20 mouse cellular contexts compared by ENCODE assay signal in genomic region chr2:101810774-101811173, GRCm38 (mm10).
DNase-seq lines count a peak whose midpoint lies in the region; ATAC-seq and TF ChIP-seq lines count a peak whose summit lies in the region.
"Had no signal": no experiment of that assay in that cellular context is flagged by ENCODE, and none has a peak within 500 bp of the region (broad histone marks: within the 10 kb centered on the region; RNA-seq: fewer than 3 reads in every experiment).

No protein-coding gene starts in this region.

- no peaks in the 10 kb centered on the region for H3K9me3 ChIP-seq in kidney, postnatal 0 days (replicated peaks; ENCODE audit: low read length)
- H3K9me3 ChIP-seq in CH12.LX (replicated peaks; ENCODE audit: low read length): no peaks in the 10 kb centered on the region
- H3K9me3 ChIP-seq: embryonic facial prominence, embryonic 15.5 days; forebrain, embryonic 10.5 days; G1E; heart, embryonic 12.5 days; hindbrain, embryonic 10.5 days; hindbrain, embryonic 15.5 days had no signal

- no peak overlapping the region for H3K4me3 ChIP-seq in kidney, postnatal 0 days (replicated peaks; ENCODE audit: low read depth, low read length)
- H3K4me3 ChIP-seq in CH12.LX (replicated peaks in 1 of 3; ENCODE audit: low read depth in 2 of 3, low read length in 2 of 3, poor library complexity in 1 of 3): peak overlapping the region in 1 of 3 experiments; percentile 40
- peak overlapping the region; percentile 20; the same call in 1 of the 2 replicates for H3K4me3 ChIP-seq in small intestine, adult 2 months (ENCODE audit: low read depth, low read length)
- H3K4me3 ChIP-seq: embryonic facial prominence, embryonic 15.5 days; erythroblast, embryonic 14.5 days; forebrain, embryonic 10.5 days; heart, embryonic 12.5 days; hindbrain, embryonic 10.5 days; hindbrain, embryonic 15.5 days had no signal

- no peak for ATAC-seq in kidney, postnatal 0 days (replicated peaks; ENCODE audit: low FRiP score, low read depth)
- ATAC-seq in granulocyte monocyte progenitor cell, adult 5-6 weeks (replicated peaks; ENCODE audit: poor library complexity, severe bottlenecking): 0 out of 2 replicates have a peak, but pooled peaks have one; percentile 6
- ATAC-seq: forebrain, embryonic 14.5 days had no signal

- dilution Hi-C loops in CH12.LX (cut with MboI; ENCODE audit: extremely low pct_ligation_motif_present, extremely low pct_unique_long_range_greater_than_20kb, low sequenced_read_pairs): no loop called here

- no peak overlapping the region for H3K9ac ChIP-seq in kidney, postnatal 0 days (ENCODE audit: low read depth, low read length)
- peak overlapping the region; percentile 18; the same call in 1 of the 2 replicates for H3K9ac ChIP-seq in CH12.LX (ENCODE audit: insufficient read depth, low read depth)
- H3K9ac ChIP-seq: embryonic facial prominence, embryonic 15.5 days; heart, embryonic 12.5 days; hindbrain, embryonic 15.5 days had no signal

- no peaks in the 10 kb centered on the region for H3K27me3 ChIP-seq in kidney, postnatal 0 days (ENCODE audit: insufficient read depth, low read length)
- H3K27me3 ChIP-seq in CH12.LX (replicated peaks): peaks cover 5% of the 10 kb centered on the region
- no peaks in the 10 kb centered on the region for H3K27me3 ChIP-seq in small intestine, adult 2 months (ENCODE audit: control insufficient read depth, insufficient read depth, low read length)
- H3K27me3 ChIP-seq: embryonic facial prominence, embryonic 15.5 days; heart, embryonic 12.5 days; hindbrain, embryonic 15.5 days had no signal

- no peak overlapping the region for H3K4me2 ChIP-seq in kidney, postnatal 0 days (ENCODE audit: low read length)
- peak overlapping the region; percentile 79 for H3K4me2 ChIP-seq in CH12.LX (ENCODE audit: insufficient read depth, low read depth, poor library complexity, severe bottlenecking)
- H3K4me2 ChIP-seq: embryonic facial prominence, embryonic 15.5 days; heart, embryonic 12.5 days; hindbrain, embryonic 15.5 days had no signal

- TF ChIP-seq POLR2A in CH12.LX (IDR thresholded peaks at IDR 0.05; ENCODE audit: low read depth, low read length): no peak
- TF ChIP-seq POLR2A in small intestine, adult 2 months (IDR thresholded peaks at IDR 0.05; ENCODE audit: low read depth, low read length): no peak

- no peak for DNase-seq in kidney, postnatal 0 days (ENCODE audit: low spot score)
- no peak for DNase-seq in kidney, adult 9 months
- DNase-seq in CH12.LX (ENCODE audit: extremely low read depth): no peak
- no peak for DNase-seq in natural killer cell, adult 2 months (ENCODE audit: low spot score in 2 of 2)
- DNase-seq: adrenal gland, adult 8-10 months; adrenal gland, postnatal 36 days; cerebellum, adult 2 months; cerebellum, postnatal 14 days; embryo, embryonic 11 days; gastrocnemius, postnatal 36 days had no signal

- no peak for TF ChIP-seq EP300 in CH12.LX (IDR thresholded peaks at IDR 0.05; ENCODE audit: low read length)

- WGBS in kidney, postnatal 0 days: 54% methylated on average over 8 of the region's 8 CpGs
- WGBS in small intestine, adult 2 months: 32% methylated on average over 8 of the region's 8 CpGs

- no peaks in the 10 kb centered on the region for H3K79me2 ChIP-seq in CH12.LX (replicated peaks; ENCODE audit: control insufficient read depth, extremely low read depth, insufficient read depth, poor library complexity, severe bottlenecking)

- no peak for TF ChIP-seq RAD21 in CH12.LX (IDR thresholded peaks at IDR 0.05; ENCODE audit: low read depth, low read length)

- TF ChIP-seq CTCF in kidney, postnatal 0 days (IDR thresholded peaks at IDR 0.05; ENCODE audit: low read depth): no peak
- TF ChIP-seq CTCF in CH12.LX (conservative IDR thresholded peaks at IDR 0.05 in 1 of 2, IDR thresholded peaks at IDR 0.05 in 1 of 2; ENCODE audit: low read depth in 2 of 2, low read length in 2 of 2): no peak
- no peak for TF ChIP-seq CTCF in small intestine, adult 2 months (IDR thresholded peaks at IDR 0.05; ENCODE audit: extremely low read depth, insufficient read length, insufficient replicate concordance, low read depth, low read length)

- H3K27ac ChIP-seq in kidney, postnatal 0 days: 0 out of 2 replicates have a peak overlapping the region, but pooled peaks have one; percentile 20
- no peak overlapping the region for H3K27ac ChIP-seq in CH12.LX (ENCODE audit: insufficient read depth, low read depth)
- H3K27ac ChIP-seq in small intestine, adult 2 months (ENCODE audit: insufficient read depth, low read depth, low read length): peak overlapping the region; percentile 10; the same call in 1 of the 2 replicates
- H3K27ac ChIP-seq: embryonic facial prominence, embryonic 15.5 days; forebrain, embryonic 10.5 days; hindbrain, embryonic 10.5 days; hindbrain, embryonic 15.5 days had no signal

- in situ Hi-C loops in CH12.LX (cut with MboI; ENCODE audit: low pct_ligation_motif_present, low pct_unique_long_range_greater_than_20kb, low sequenced_read_pairs): no loop called here

- H3K4me1 ChIP-seq in kidney, postnatal 0 days (replicated peaks; ENCODE audit: insufficient read depth, low read length): peaks cover 10% of the 10 kb centered on the region; the same call in 1 of the 2 replicates
- no peaks in the 10 kb centered on the region for H3K4me1 ChIP-seq in CH12.LX (ENCODE audit: control insufficient read depth in 1 of 2, insufficient read depth in 2 of 2)
- H3K4me1 ChIP-seq in small intestine, adult 2 months (ENCODE audit: control insufficient read depth, insufficient read depth, insufficient read length, low read length): peaks cover 23% of the 10 kb centered on the region
- H3K4me1 ChIP-seq: hindbrain, embryonic 15.5 days had no signal

- no peaks in the 10 kb centered on the region for H3K36me3 ChIP-seq in kidney, postnatal 0 days (ENCODE audit: insufficient read depth, low read length)
- H3K36me3 ChIP-seq in CH12.LX (replicated peaks in 1 of 2; ENCODE audit: control insufficient read depth in 1 of 2, insufficient read depth in 1 of 2, low read length in 1 of 2): no peaks in the 10 kb centered on the region
- H3K36me3 ChIP-seq in small intestine, adult 2 months (ENCODE audit: control insufficient read depth, insufficient read depth, low read length): no peaks in the 10 kb centered on the region
- H3K36me3 ChIP-seq: embryonic facial prominence, embryonic 15.5 days; forebrain, embryonic 10.5 days; G1E; heart, embryonic 12.5 days; hindbrain, embryonic 10.5 days; hindbrain, embryonic 15.5 days had no signal

TF ChIP-seq in CH12.LX, 34 proteins besides CTCF, POLR2A, EP300 and RAD21:
- TF ChIP-seq MEF2A (IDR thresholded peaks at IDR 0.05; ENCODE audit: borderline replicate concordance, low read depth, low read length) (no peak), UBTF (IDR thresholded peaks at IDR 0.05; ENCODE audit: low read depth, low read length) (no peak), ZMIZ1 (IDR thresholded peaks at IDR 0.05; ENCODE audit: low read depth, low read length) (no peak), TCF12 (IDR thresholded peaks at IDR 0.05; ENCODE audit: low read depth, low read length) (no peak), JUN (IDR thresholded peaks at IDR 0.05; ENCODE audit: insufficient read depth, low read depth, low read length) (no peak), MAFK (IDR thresholded peaks at IDR 0.05; ENCODE audit: insufficient replicate concordance, low read length) (no peak), ZKSCAN1 (IDR thresholded peaks at IDR 0.05; ENCODE audit: borderline replicate concordance, low read depth, low read length) (no peak), E2F4 (IDR thresholded peaks at IDR 0.05; ENCODE audit: insufficient replicate concordance, low read depth, low read length) (no peak), TBP (conservative IDR thresholded peaks at IDR 0.05; ENCODE audit: low read depth, low read length) (no peak), GABPA (IDR thresholded peaks at IDR 0.05; ENCODE audit: insufficient replicate concordance, low read depth, low read length) (no peak), MAX (IDR thresholded peaks at IDR 0.05; ENCODE audit: low read length) (no peak), CHD2 (IDR thresholded peaks at IDR 0.05; ENCODE audit: low read length) (no peak), NRF1 (IDR thresholded peaks at IDR 0.05; ENCODE audit: low read depth, low read length) (no peak), SMC3 (IDR thresholded peaks at IDR 0.05; ENCODE audit: low read depth, low read length) (no peak), JUND (conservative IDR thresholded peaks at IDR 0.05; ENCODE audit: low read depth, low read length) (no peak), HCFC1 (IDR thresholded peaks at IDR 0.05; ENCODE audit: low read depth, low read length) (no peak)
